Mouse (Mus musculus): ENCODE measurements around the gene M1ap. TPM values are rescaled to one million over a fixed set of nuclear protein-coding genes. Genes with fewer than 3 reads are reported as not detected.

The M1ap gene
- 0.19 and 0.33 TPM in 2 replicates for polyA plus RNA-seq (2016; fragmentation: Nextera tagmentation; extraction: Ambion mirVana)

- DNase-seq (ENCODE audit: low spot score): no peak
- H3K36me3 ChIP-seq: no peaks in the 10 kb centered on the region
- no peaks in the 10 kb centered on the region for H3K4me1 ChIP-seq
- H3K27me3 ChIP-seq (ENCODE audit: low read depth, poor library complexity, severe bottlenecking): no peaks in the 10 kb centered on the region
- 64% methylated on average over 14 of the region's 14 CpGs for WGBS
- no peak within 1 kb of the TSS for H3K27ac ChIP-seq
- H3K4me3 ChIP-seq: no peak within 1 kb of the TSS
- H3K9me3 ChIP-seq (replicated peaks): no peaks in the 10 kb centered on the region
Observed at GRCm38 (mm10) chr6:82946651-82947050, at the start of gene M1ap. Gene M1ap (plus strand): TSS chr6:82946902.

DNA sequence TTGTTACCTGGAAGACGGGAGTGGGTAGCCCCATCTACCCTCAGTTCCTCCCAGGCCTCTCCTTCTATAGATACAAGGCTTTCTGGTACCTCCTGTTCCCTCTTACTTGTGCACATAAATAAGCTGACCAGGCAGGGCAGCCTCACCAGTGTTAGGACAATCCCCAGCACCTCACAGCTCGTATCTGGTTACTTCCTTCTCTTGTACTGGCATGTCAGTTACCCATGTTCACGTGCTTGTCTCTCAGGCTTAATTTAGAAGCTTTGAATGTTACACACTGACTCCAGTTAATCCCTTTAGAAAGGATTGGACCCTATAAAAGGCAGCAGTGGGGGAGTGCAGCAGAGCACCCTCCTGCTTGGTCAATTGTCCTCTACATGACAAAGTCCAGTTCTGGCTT, 49.4 kb upstream of the M1ap start:
- no peaks in the 10 kb centered on the region for H3K27me3 ChIP-seq (ENCODE audit: low read depth, poor library complexity, severe bottlenecking)
- H3K27ac ChIP-seq: no peak overlapping the region
- H3K4me3 ChIP-seq: no peak overlapping the region
- no peaks in the 10 kb centered on the region for H3K9me3 ChIP-seq (replicated peaks)
- H3K4me1 ChIP-seq: no peaks in the 10 kb centered on the region
- 59% methylated on average over 3 of the region's 3 CpGs for WGBS
- no peaks in the 10 kb centered on the region for H3K36me3 ChIP-seq
- no peak for DNase-seq (ENCODE audit: low spot score)

- Histone ChIP-seq H3K4me3 (no peak overlapping the region), H3K4me1 (no peaks in the 10 kb centered on the region), H3K27ac (no peak overlapping the region), H3K9me3 (replicated peaks) (no peaks in the 10 kb centered on the region), H3K36me3 (no peaks in the 10 kb centered on the region), H3K27me3 (ENCODE audit: low read depth, poor library complexity, severe bottlenecking) (no peaks in the 10 kb centered on the region)
- DNase-seq (ENCODE audit: low spot score): no peak
- 86% methylated on average over 4 of the region's 4 CpGs for WGBS
Observed at GRCm38 (mm10) chr6:82898227-82898626, 48.5 kb upstream of the M1ap start.

- Histone ChIP-seq H3K27ac (no peak overlapping the region), H3K4me1 (no peaks in the 10 kb centered on the region), H3K36me3 (no peaks in the 10 kb centered on the region), H3K9me3 (replicated peaks) (no peaks in the 10 kb centered on the region), H3K27me3 (ENCODE audit: low read depth, poor library complexity, severe bottlenecking) (no peaks in the 10 kb centered on the region), H3K4me3 (no peak overlapping the region)
- 47% methylated on average over 4 of the region's 4 CpGs for WGBS
- no peak for DNase-seq (ENCODE audit: low spot score)
Observed at GRCm38 (mm10) chr6:82898745-82899144, 48.0 kb upstream of the M1ap start.

DNA sequence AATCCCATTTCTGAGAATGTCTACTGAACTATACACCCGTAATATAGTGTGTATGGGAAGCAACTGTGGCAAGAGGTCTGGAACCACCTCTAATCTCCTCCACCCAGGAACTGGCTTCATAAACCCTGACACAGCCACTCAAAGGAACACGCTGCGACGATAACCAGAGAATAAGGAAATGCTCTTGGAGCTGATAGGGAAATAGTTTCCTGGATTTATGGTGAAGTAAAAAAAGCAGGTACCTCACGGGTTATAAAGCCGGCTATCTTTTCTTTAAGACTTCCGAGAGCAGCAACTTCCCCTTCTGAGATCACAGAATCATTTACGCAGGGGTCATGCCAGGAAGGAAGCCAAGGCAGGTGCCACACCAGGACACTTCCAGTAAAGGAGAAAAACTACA, 44.1 kb upstream of the M1ap start:
- no peak overlapping the region for H3K4me3 ChIP-seq
- H3K27me3 ChIP-seq (ENCODE audit: low read depth, poor library complexity, severe bottlenecking): no peaks in the 10 kb centered on the region
- WGBS: 82% methylated on average over 8 of the region's 8 CpGs
- H3K4me1 ChIP-seq: no peaks in the 10 kb centered on the region
- no peaks in the 10 kb centered on the region for H3K9me3 ChIP-seq (replicated peaks)
- DNase-seq (ENCODE audit: low spot score): no peak
- H3K36me3 ChIP-seq: no peaks in the 10 kb centered on the region
- no peak overlapping the region for H3K27ac ChIP-seq

DNA sequence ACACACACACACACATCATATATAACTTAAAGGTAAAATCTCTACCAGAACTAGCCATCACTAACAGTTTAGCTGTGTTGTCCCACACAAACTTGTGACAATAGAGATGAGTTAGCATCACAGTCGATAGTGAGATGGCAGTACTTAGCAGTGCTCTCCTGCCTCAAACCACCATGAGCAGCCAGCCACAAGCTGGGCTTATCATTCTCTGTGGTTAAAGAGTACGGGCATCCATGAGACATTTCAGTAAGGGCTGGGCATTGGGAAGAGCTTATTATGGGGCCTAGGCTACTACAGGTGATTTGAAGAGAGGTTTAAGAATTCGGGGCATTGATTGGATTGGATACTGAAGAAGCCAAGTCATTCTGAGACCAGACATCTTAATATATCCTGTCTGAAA, 39.7 kb upstream of the M1ap start:
- H3K27ac ChIP-seq: no peak overlapping the region
- no peak for DNase-seq (ENCODE audit: low spot score)
- no peaks in the 10 kb centered on the region for H3K4me1 ChIP-seq
- H3K27me3 ChIP-seq (ENCODE audit: low read depth, poor library complexity, severe bottlenecking): no peaks in the 10 kb centered on the region
- WGBS: 93% methylated on average over 3 of the region's 3 CpGs
- H3K4me3 ChIP-seq: no peak overlapping the region
- no peaks in the 10 kb centered on the region for H3K9me3 ChIP-seq (replicated peaks)
- no peaks in the 10 kb centered on the region for H3K36me3 ChIP-seq

- Histone ChIP-seq H3K9me3 (replicated peaks) (no peaks in the 10 kb centered on the region), H3K27me3 (ENCODE audit: low read depth, poor library complexity, severe bottlenecking) (no peaks in the 10 kb centered on the region), H3K36me3 (no peaks in the 10 kb centered on the region), H3K27ac (no peak overlapping the region), H3K4me3 (no peak overlapping the region), H3K4me1 (no peaks in the 10 kb centered on the region)
- 88% methylated on average over 8 of the region's 8 CpGs for WGBS
- no peak for DNase-seq (ENCODE audit: low spot score)
Observed at GRCm38 (mm10) chr6:82908034-82908433, 38.7 kb upstream of the M1ap start.

GRCm38 (mm10) chr6:82909136-82909855, 37.4 kb upstream of the M1ap start:
- Histone ChIP-seq H3K27me3 (ENCODE audit: low read depth, poor library complexity, severe bottlenecking) (no peaks in the 10 kb centered on the region), H3K36me3 (no peaks in the 10 kb centered on the region), H3K4me3 (no peak overlapping the region), H3K9me3 (replicated peaks) (no peaks in the 10 kb centered on the region), H3K4me1 (no peaks in the 10 kb centered on the region), H3K27ac (no peak overlapping the region)
- WGBS: 67% methylated on average over 14 of the region's 14 CpGs
- no peak for DNase-seq (ENCODE audit: low spot score)

DNA sequence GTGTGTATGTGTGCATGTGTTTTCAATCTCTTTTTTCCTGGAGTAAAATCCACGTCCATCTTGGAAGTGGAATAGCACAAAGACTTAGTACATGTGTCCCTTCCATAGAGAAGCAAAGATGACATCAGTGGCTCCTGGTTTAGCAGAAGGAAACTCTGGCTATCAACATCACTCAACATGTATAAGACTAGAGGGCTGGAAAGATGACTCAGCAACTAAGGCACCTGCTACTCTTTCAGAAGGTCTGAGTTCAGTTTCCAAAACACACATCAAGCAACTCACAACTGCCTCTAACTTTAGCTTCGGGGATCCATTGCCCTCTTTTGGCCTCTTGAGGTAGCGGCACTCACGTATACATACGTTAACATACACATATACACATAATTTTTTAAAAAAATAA, 35.4 kb upstream of the M1ap start:
- Histone ChIP-seq H3K27ac (no peak overlapping the region), H3K27me3 (ENCODE audit: low read depth, poor library complexity, severe bottlenecking) (no peaks in the 10 kb centered on the region), H3K4me1 (no peaks in the 10 kb centered on the region), H3K9me3 (replicated peaks) (no peaks in the 10 kb centered on the region), H3K36me3 (no peaks in the 10 kb centered on the region), H3K4me3 (no peak overlapping the region)
- 86% methylated on average over 5 of the region's 5 CpGs for WGBS
- DNase-seq (ENCODE audit: low spot score): no peak

- no peak for DNase-seq (ENCODE audit: low spot score)
- H3K27ac ChIP-seq: no peak overlapping the region
- no peak overlapping the region for H3K4me3 ChIP-seq
- H3K4me1 ChIP-seq: no peaks in the 10 kb centered on the region
- 82% methylated on average over 28 of the region's 28 CpGs for WGBS
- no peaks in the 10 kb centered on the region for H3K9me3 ChIP-seq (replicated peaks)
- no peaks in the 10 kb centered on the region for H3K36me3 ChIP-seq
- peaks cover 9% of the 10 kb centered on the region; the same call in 1 of the 2 replicates for H3K27me3 ChIP-seq (ENCODE audit: low read depth, poor library complexity, severe bottlenecking)
Observed at GRCm38 (mm10) chr6:82913336-82914247, 33.1 kb upstream of the M1ap start.

DNA sequence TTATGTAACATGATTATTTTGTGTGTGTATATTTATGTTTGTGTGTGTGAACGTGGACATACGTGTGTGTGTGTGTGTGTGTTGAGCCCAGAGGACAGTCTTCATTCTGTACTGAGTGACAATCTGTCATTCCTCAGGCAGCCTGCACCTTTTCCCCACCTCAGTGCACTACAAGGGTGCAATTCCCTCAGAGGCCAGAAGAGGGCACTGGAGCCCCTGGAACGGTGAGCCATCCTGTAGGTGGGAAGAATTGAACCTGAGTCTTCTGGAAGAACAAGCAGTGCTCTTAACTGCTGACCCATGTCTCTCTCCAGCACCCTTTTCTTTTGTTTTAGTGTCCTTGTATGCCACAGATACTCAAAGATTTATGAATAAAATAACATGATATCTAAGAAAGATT, 30.8 kb upstream of the M1ap start:
- H3K27ac ChIP-seq: no peak overlapping the region
- no peak overlapping the region for H3K4me3 ChIP-seq
- no peaks in the 10 kb centered on the region for H3K9me3 ChIP-seq (replicated peaks)
- H3K27me3 ChIP-seq (ENCODE audit: low read depth, poor library complexity, severe bottlenecking): peaks cover 9% of the 10 kb centered on the region
- 18% methylated on average over 3 of the region's 3 CpGs for WGBS
- H3K4me1 ChIP-seq: no peaks in the 10 kb centered on the region
- peak; percentile 79 for DNase-seq (ENCODE audit: low spot score)
- H3K36me3 ChIP-seq: no peaks in the 10 kb centered on the region

DNA sequence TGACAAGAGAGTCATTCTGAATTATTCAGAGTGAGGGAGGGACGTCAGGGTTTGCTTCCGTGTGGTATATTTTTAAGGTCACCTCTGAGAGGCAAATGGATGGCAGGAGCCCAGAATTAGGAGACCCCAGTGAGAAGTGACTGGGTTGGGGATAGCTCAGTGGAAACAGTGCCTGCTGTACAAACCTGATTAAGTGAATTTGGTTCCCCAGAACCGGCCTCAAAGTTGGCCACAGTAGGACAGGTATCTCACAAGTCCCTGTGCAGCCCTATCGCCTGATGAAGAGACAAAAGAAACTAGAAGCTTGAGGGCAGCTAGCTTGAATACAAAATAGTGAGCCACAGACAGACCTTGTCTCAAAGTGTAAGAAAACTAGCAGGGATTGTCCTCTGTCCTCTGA, 30.2 kb upstream of the M1ap start:
- no peak overlapping the region for H3K4me3 ChIP-seq
- WGBS: 93% methylated on average over 4 of the region's 4 CpGs
- no peak overlapping the region for H3K27ac ChIP-seq
- DNase-seq (ENCODE audit: low spot score): no peak
- peaks cover 9% of the 10 kb centered on the region for H3K27me3 ChIP-seq (ENCODE audit: low read depth, poor library complexity, severe bottlenecking)
- no peaks in the 10 kb centered on the region for H3K4me1 ChIP-seq
- H3K9me3 ChIP-seq (replicated peaks): no peaks in the 10 kb centered on the region
- no peaks in the 10 kb centered on the region for H3K36me3 ChIP-seq

- Histone ChIP-seq H3K27me3 (ENCODE audit: low read depth, poor library complexity, severe bottlenecking) (peaks cover 9% of the 10 kb centered on the region), H3K36me3 (no peaks in the 10 kb centered on the region), H3K4me3 (no peak overlapping the region), H3K27ac (no peak overlapping the region), H3K4me1 (no peaks in the 10 kb centered on the region), H3K9me3 (replicated peaks) (no peaks in the 10 kb centered on the region)
- no peak for DNase-seq (ENCODE audit: low spot score)
- WGBS: 78% methylated on average over 26 of the region's 26 CpGs
Observed at GRCm38 (mm10) chr6:82917076-82917777, 29.5 kb upstream of the M1ap start.
